Mouse (Mus musculus): ENCODE results near the gene Ccl20. TPM values are rescaled to one million over a fixed set of nuclear protein-coding genes. Genes with fewer than 3 reads are reported as not detected.

Ccl20 gene
- polyA plus RNA-seq, 1 experiment from 2014 or later, result not detected

DNA sequence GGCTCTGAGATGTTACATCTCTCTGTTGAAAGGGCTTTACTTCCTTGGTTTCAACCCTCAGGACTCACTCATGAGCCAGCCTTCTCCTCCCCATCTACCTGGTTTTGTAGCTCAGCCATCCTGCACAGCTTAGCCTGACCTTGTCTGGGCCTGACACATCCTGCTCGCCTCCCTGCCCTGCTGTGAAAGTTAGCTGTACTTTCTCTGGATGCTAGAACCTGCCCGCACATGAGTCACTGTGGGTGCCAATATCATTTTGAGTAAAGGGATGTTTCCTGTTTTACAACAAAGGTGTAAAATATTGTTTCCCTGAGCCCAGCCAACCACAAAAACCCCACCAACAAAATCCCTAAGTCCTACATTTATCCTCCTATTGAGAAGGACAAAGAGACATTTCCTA lies 6.6 kb downstream of the Ccl20 start:
- no peak overlapping the region for H3K27ac ChIP-seq (ENCODE audit: low read depth, low read length)

DNA sequence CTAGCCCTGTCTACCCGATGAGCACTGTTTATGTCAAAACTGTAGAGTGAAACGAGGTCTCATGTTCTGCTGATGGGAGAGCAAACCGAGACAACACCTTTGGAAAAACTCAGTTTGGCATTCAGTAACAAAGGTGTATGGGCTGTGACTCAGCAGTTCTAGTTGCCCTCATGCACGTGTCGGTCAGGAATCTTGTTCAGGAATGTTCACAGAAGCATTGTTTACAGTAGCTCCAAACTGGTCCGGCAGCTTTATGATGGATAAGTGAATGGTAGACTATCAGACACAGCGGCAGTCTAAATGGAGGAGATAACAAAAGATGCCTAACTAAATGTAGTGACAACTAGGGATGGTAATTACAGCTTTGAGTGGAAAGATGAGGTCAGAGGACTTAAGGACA lies 19.3 kb downstream of the Ccl20 start:
- no peaks in the 10 kb centered on the region for H3K9me3 ChIP-seq (ENCODE audit: control insufficient read depth, low read length)
- no peak overlapping the region for H3K4me2 ChIP-seq
- H3K27me3 ChIP-seq (ENCODE audit: control insufficient read depth, insufficient read depth, low read length), result no peaks in the 10 kb centered on the region
- 88% methylated on average over 7 of the region's 7 CpGs for WGBS
- no peaks in the 10 kb centered on the region for H3K4me1 ChIP-seq (ENCODE audit: control insufficient read depth, insufficient read depth, low read length)
- ATAC-seq (ENCODE audit: low FRiP score) (no peak), DNase-seq (ENCODE audit: low spot score, missing footprints) (no peak)
- no peaks in the 10 kb centered on the region for H3K36me3 ChIP-seq (ENCODE audit: control insufficient read depth, insufficient read depth, low read length)
- no peak overlapping the region for H3K4me3 ChIP-seq (ENCODE audit: low read depth, low read length)
- H3K27ac ChIP-seq (ENCODE audit: low read depth, low read length), result no peak overlapping the region
- no peak overlapping the region for H3K9ac ChIP-seq (ENCODE audit: low read length)

More for the DNA sequence above, 6.6 kb downstream of the Ccl20 start:
- Histone ChIP-seq H3K4me2 (no peak overlapping the region), H3K36me3 (ENCODE audit: control insufficient read depth, insufficient read depth, low read length) (no peaks in the 10 kb centered on the region), H3K27me3 (ENCODE audit: control insufficient read depth, insufficient read depth, low read length) (no peaks in the 10 kb centered on the region), H3K9ac (ENCODE audit: low read length) (no peak overlapping the region), H3K9me3 (ENCODE audit: control insufficient read depth, low read length) (no peaks in the 10 kb centered on the region), H3K4me3 (ENCODE audit: low read depth, low read length) (no peak overlapping the region), H3K4me1 (ENCODE audit: control insufficient read depth, insufficient read depth, low read length) (no peaks in the 10 kb centered on the region)
- DNase-seq (ENCODE audit: low spot score, missing footprints) (no peak), ATAC-seq (ENCODE audit: low FRiP score) (no peak)
- WGBS, result 87% methylated on average over 2 of the region's 2 CpGs

DNA sequence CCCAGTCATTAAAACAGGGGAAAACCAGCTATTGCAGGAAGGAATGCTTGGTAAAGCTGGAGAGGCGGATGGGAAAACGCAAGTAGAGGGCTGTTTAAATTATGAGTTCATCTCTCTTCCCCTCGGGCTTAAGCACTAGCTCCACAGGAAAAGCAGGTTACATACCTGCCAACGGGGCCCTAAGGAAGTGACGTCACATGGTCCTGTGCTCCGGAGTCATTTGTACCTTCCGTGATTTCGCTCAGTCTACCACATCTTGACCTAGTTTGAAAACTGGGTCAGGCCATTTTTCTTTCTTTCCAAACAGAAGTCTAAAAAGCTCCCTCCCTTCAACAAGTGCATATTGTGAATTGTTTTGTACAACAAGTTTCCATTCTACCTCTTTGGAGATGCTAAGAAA lies 21.3 kb downstream of the Ccl20 start:
- no peak for ATAC-seq (ENCODE audit: low FRiP score)
- Histone ChIP-seq H3K4me3 (ENCODE audit: low read depth, low read length) (no peak overlapping the region), H3K27ac (ENCODE audit: low read depth, low read length) (no peak overlapping the region), H3K4me2 (no peak overlapping the region), H3K36me3 (ENCODE audit: control insufficient read depth, insufficient read depth, low read length) (no peaks in the 10 kb centered on the region), H3K9ac (ENCODE audit: low read length) (no peak overlapping the region), H3K4me1 (ENCODE audit: control insufficient read depth, insufficient read depth, low read length) (no peaks in the 10 kb centered on the region), H3K27me3 (ENCODE audit: control insufficient read depth, insufficient read depth, low read length) (no peaks in the 10 kb centered on the region), H3K9me3 (ENCODE audit: control insufficient read depth, low read length) (no peaks in the 10 kb centered on the region)
- no peak for DNase-seq (ENCODE audit: low spot score, missing footprints)
- WGBS, result 95% methylated on average over 8 of the region's 8 CpGs

DNA sequence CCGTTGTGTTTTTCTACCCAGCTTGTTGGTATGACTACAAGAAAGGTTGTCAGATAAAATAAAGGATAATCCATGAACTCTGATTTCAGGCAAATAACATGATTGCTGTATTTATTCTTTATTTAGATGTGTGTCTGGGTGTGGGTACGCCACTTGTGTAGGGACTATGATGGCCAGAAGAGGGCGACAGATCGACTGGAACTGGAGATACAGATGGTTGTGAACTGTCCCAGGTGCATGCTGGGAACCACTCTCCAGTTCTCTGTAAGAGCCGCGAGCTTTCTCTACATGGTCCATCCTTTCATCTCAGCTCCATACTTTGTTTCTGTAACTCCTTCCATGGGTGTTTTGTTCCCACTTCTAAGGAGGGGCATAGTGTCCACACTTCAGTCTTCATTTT lies 22.2 kb downstream of the Ccl20 start:
- 85% methylated on average over 6 of the region's 6 CpGs for WGBS
- Histone ChIP-seq H3K36me3 (ENCODE audit: control insufficient read depth, insufficient read depth, low read length) (no peaks in the 10 kb centered on the region), H3K9me3 (ENCODE audit: control insufficient read depth, low read length) (no peaks in the 10 kb centered on the region), H3K27me3 (ENCODE audit: control insufficient read depth, insufficient read depth, low read length) (no peaks in the 10 kb centered on the region), H3K9ac (ENCODE audit: low read length) (no peak overlapping the region), H3K4me1 (ENCODE audit: control insufficient read depth, insufficient read depth, low read length) (no peaks in the 10 kb centered on the region), H3K4me3 (ENCODE audit: low read depth, low read length) (no peak overlapping the region), H3K4me2 (no peak overlapping the region), H3K27ac (ENCODE audit: low read depth, low read length) (no peak overlapping the region)
- no peak for ATAC-seq (ENCODE audit: low FRiP score)
- DNase-seq (ENCODE audit: low spot score, missing footprints), result no peak

DNA sequence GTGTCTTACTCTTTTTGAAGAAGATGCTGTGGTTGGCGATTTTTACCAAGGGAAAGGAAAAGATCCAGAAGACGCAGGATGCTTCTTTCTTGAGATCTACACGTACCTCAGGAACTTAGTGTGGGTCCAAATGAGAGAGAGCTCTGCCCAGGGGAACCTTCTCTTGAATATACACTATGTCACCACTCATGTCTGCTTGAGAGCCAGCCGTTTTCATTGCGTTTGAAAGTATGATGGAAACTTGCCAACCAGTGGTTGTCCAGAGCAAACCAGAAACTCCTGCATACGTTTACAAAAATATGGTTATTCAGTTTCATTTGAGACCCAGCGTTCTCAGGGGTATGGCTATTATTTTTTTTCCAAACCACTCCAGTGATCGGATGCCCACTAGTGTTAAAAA lies 24.9 kb downstream of the Ccl20 start:
- no peak overlapping the region for H3K4me3 ChIP-seq (ENCODE audit: low read depth, low read length)
- no peaks in the 10 kb centered on the region for H3K27me3 ChIP-seq (ENCODE audit: control insufficient read depth, insufficient read depth, low read length)
- no peak overlapping the region for H3K4me2 ChIP-seq
- no peak for ATAC-seq (ENCODE audit: low FRiP score)
- no peak overlapping the region for H3K9ac ChIP-seq (ENCODE audit: low read length)
- no peaks in the 10 kb centered on the region for H3K36me3 ChIP-seq (ENCODE audit: control insufficient read depth, insufficient read depth, low read length)
- H3K9me3 ChIP-seq (ENCODE audit: control insufficient read depth, low read length), result no peaks in the 10 kb centered on the region
- DNase-seq (ENCODE audit: low spot score, missing footprints), result no peak
- 89% methylated on average over 8 of the region's 8 CpGs for WGBS
- no peaks in the 10 kb centered on the region for H3K4me1 ChIP-seq (ENCODE audit: control insufficient read depth, insufficient read depth, low read length)
- no peak overlapping the region for H3K27ac ChIP-seq (ENCODE audit: low read depth, low read length)

DNA sequence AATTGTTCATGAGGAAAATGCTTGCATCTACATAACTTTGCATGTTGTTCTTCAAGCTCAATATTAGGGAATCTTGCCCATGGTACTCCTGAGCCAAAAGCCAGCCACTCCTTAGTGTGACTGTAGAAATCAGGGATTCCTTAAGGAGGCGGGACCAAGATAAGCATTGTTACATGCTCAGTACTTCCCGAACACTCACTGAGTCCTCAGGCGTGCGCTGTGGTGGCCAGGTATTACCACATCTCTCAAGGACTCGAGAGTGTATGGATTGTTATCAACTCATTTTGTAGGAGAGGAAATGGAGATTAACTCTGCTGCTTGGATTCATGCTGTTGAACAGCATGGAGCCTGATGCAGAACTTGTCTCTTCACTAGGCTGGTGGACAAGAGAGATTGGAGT lies 25.5 kb downstream of the Ccl20 start:
- H3K4me3 ChIP-seq (ENCODE audit: low read depth, low read length), result no peak overlapping the region
- 84% methylated on average over 5 of the region's 5 CpGs for WGBS
- no peak for DNase-seq (ENCODE audit: low spot score, missing footprints)
- H3K27ac ChIP-seq (ENCODE audit: low read depth, low read length), result no peak overlapping the region
- H3K4me2 ChIP-seq, result no peak overlapping the region
- no peaks in the 10 kb centered on the region for H3K36me3 ChIP-seq (ENCODE audit: control insufficient read depth, insufficient read depth, low read length)
- no peaks in the 10 kb centered on the region for H3K27me3 ChIP-seq (ENCODE audit: control insufficient read depth, insufficient read depth, low read length)
- no peak for ATAC-seq (ENCODE audit: low FRiP score)
- H3K9ac ChIP-seq (ENCODE audit: low read length), result no peak overlapping the region
- H3K4me1 ChIP-seq (ENCODE audit: control insufficient read depth, insufficient read depth, low read length), result no peaks in the 10 kb centered on the region
- H3K9me3 ChIP-seq (ENCODE audit: control insufficient read depth, low read length), result no peaks in the 10 kb centered on the region

DNA sequence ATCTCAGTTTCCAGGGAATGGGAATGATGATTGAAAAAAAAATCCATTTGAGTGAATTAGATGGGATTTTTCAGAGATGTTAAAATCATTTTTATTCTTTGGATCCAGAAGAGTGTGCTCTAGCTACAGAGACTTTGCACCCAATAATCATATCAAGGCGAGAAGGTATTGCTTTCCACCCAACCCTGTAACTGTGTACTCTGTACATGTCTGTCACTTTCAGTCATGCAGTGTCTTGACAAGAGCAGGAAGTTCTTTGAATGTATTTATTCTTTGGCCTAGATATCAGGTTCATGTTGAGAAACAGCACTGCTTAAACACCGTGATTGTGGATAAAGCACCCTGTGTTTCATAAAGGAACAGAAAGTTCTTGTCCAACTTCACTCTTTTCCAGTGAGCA lies 30.0 kb downstream of the Ccl20 start:
- no peak overlapping the region for H3K27ac ChIP-seq (ENCODE audit: low read depth, low read length)
- no peaks in the 10 kb centered on the region for H3K9me3 ChIP-seq (ENCODE audit: control insufficient read depth, low read length)
- whole genome bisulfite sequencing, result 88% methylated on average over 2 of the region's 2 CpGs
- H3K9ac ChIP-seq (ENCODE audit: low read length), result no peak overlapping the region
- H3K4me3 ChIP-seq (ENCODE audit: low read depth, low read length), result no peak overlapping the region
- H3K27me3 ChIP-seq (ENCODE audit: control insufficient read depth, insufficient read depth, low read length), result no peaks in the 10 kb centered on the region
- no peak overlapping the region for H3K4me2 ChIP-seq
- no peaks in the 10 kb centered on the region for H3K4me1 ChIP-seq (ENCODE audit: control insufficient read depth, insufficient read depth, low read length)
- H3K36me3 ChIP-seq (ENCODE audit: control insufficient read depth, insufficient read depth, low read length), result no peaks in the 10 kb centered on the region
- DNase-seq (ENCODE audit: low spot score, missing footprints) (no peak), ATAC-seq (ENCODE audit: low FRiP score) (no peak)

DNA sequence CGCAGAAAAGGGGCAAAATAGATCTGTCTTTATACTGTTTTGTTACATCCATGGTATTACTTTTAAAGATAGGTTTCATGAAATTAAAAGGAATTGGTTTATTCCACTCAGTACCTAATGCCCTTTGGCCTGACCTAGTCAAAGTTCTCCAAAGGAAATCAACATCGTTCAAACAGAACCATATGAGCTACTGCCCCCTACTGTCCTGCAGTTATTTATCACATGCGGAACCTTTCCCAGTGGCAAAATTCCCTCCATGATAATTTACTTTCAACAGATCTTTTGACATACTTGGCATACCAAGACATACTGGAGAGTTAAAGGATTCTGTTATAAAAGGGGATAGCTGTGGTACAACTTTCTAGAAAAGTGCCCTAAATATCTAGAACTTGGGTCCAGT lies 33.7 kb downstream of the Ccl20 start:
- 77% methylated on average over 3 of the region's 3 CpGs for WGBS
- no peaks in the 10 kb centered on the region for H3K4me1 ChIP-seq (ENCODE audit: control insufficient read depth, insufficient read depth, low read length)
- H3K4me2 ChIP-seq, result no peak overlapping the region
- no peak for ATAC-seq (ENCODE audit: low FRiP score)
- H3K36me3 ChIP-seq (ENCODE audit: control insufficient read depth, insufficient read depth, low read length), result no peaks in the 10 kb centered on the region
- H3K27ac ChIP-seq (ENCODE audit: low read depth, low read length), result no peak overlapping the region
- H3K9me3 ChIP-seq (ENCODE audit: control insufficient read depth, low read length), result no peaks in the 10 kb centered on the region
- no peak overlapping the region for H3K4me3 ChIP-seq (ENCODE audit: low read depth, low read length)
- no peaks in the 10 kb centered on the region for H3K27me3 ChIP-seq (ENCODE audit: control insufficient read depth, insufficient read depth, low read length)
- no peak for DNase-seq (ENCODE audit: low spot score, missing footprints)
- H3K9ac ChIP-seq (ENCODE audit: low read length), result no peak overlapping the region

DNA sequence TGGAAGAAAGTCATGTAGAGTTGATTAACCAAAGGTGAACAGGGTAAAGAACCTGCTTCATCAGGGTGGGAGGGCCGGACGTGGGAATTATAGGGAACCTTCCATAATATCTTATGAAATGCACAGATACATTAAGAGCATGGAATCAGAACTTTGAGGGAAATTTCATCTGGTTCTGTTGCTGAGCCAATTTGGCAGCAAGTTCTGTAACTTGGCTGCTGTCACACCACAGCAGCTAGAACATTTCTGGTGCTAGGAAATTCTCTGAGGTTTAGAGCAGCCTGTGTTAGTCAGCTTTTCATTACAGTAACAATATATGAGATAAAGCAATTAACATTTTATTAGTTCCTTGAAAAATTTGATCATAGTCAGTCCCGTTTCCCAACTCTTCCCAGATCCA lies 36.4 kb downstream of the Ccl20 start:
- ATAC-seq (ENCODE audit: low FRiP score) (no peak), DNase-seq (ENCODE audit: low spot score, missing footprints) (no peak)
- Histone ChIP-seq H3K9ac (ENCODE audit: low read length) (no peak overlapping the region), H3K36me3 (ENCODE audit: control insufficient read depth, insufficient read depth, low read length) (no peaks in the 10 kb centered on the region), H3K27ac (ENCODE audit: low read depth, low read length) (no peak overlapping the region), H3K4me1 (ENCODE audit: control insufficient read depth, insufficient read depth, low read length) (no peaks in the 10 kb centered on the region), H3K27me3 (ENCODE audit: control insufficient read depth, insufficient read depth, low read length) (no peaks in the 10 kb centered on the region), H3K4me2 (no peak overlapping the region), H3K4me3 (ENCODE audit: low read depth, low read length) (no peak overlapping the region), H3K9me3 (ENCODE audit: control insufficient read depth, low read length) (no peaks in the 10 kb centered on the region)
- WGBS, result 89% methylated on average over 3 of the region's 3 CpGs

DNA sequence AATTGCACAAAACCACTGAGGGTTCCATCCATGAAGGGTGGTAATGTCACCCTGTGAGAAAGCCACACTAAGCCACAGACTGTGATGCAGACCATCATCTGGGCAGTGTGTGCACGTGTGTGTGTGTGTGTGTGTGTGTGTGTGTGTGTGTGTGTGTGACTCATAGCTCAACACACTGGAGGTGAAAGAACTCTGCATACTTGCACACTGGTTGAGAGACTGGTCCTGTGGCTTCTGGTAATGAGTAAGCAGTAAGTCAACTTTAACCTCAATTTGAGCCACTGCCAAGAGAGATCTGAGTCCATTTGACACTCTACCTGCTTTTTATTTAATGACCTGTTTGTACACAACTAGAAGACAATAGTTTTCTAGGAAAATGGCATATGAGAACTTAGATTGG lies 40.3 kb downstream of the Ccl20 start:
- H3K36me3 ChIP-seq (ENCODE audit: control insufficient read depth, insufficient read depth, low read length), result no peaks in the 10 kb centered on the region
- H3K27me3 ChIP-seq (ENCODE audit: control insufficient read depth, insufficient read depth, low read length), result no peaks in the 10 kb centered on the region
- H3K4me1 ChIP-seq (ENCODE audit: control insufficient read depth, insufficient read depth, low read length), result no peaks in the 10 kb centered on the region
- H3K27ac ChIP-seq (ENCODE audit: low read depth, low read length), result no peak overlapping the region
- no peak overlapping the region for H3K9ac ChIP-seq (ENCODE audit: low read length)
- H3K4me2 ChIP-seq, result no peak overlapping the region
- WGBS, result 65% methylated on average over 1 of the region's 1 CpGs
- DNase-seq (ENCODE audit: low spot score, missing footprints), result no peak
- no peaks in the 10 kb centered on the region for H3K9me3 ChIP-seq (ENCODE audit: control insufficient read depth, low read length)
- no peak overlapping the region for H3K4me3 ChIP-seq (ENCODE audit: low read depth, low read length)
- ATAC-seq (ENCODE audit: low FRiP score), result no peak
